Mouse (Mus musculus) liver, embryonic 14.5 days (tissue): Measurements from ENCODE around the gene Tmem104. TPM values are rescaled to one million over a fixed set of nuclear protein-coding genes. Genes with fewer than 3 reads are reported as not detected.

Experiments used
- ATAC-seq: fragments of 200-750 bp; cut with Nextera tagmentation; 2 replicates; pipeline ENCODE4 v1.8.0; 2017; ENCODE audit warnings: moderate number of reproducible peaks, mild to moderate bottlenecking, moderate library complexity; ENCODE audit not compliant: insufficient read depth
- DNase-seq, 3 experiments: peaks; one replicate each; pipeline ENCODE4 v3.0.0-alpha.2; 2012 to 2013; ENCODE audit warnings: low read depth in 3 of 3, low spot score in 3 of 3
- H3K27ac ChIP-seq: fragments of 300-500 bp; sonication (generic); 2 replicates; pipeline ENCODE4 v1.5.1; 2014; ENCODE audit warnings: moderate library complexity, mild to moderate bottlenecking, control low read depth, inconsistent platforms
- H3K27me3 ChIP-seq: fragments of 300-500 bp; sonication (generic); 2 replicates; pipeline ENCODE4 v1.6.1; 2014; ENCODE audit warnings: mild to moderate bottlenecking, low read length, moderate library complexity; ENCODE audit not compliant: control insufficient read depth, insufficient read depth
- H3K36me3 ChIP-seq: fragments of 300-500 bp; sonication (generic); replicated peaks from 2 replicates; pipeline ENCODE4 v1.6.1; 2014; ENCODE audit warnings: low read depth; ENCODE audit not compliant: control insufficient read depth, insufficient read depth
- H3K4me1 ChIP-seq, 2 experiments: fragments of 200-500 bp in 1 of 2; fragments of 300-500 bp in 1 of 2; sonication (generic) in 1 of 2; replicated peaks; 2 replicates each; pipeline ENCODE4 v1.6.1; 2012 to 2014; ENCODE audit warnings: antibody characterized with exemption in 1 of 2, inconsistent platforms in 1 of 2, low read length in 1 of 2; ENCODE audit not compliant: control insufficient read depth in 2 of 2, insufficient read depth in 2 of 2
- H3K4me2 ChIP-seq: fragments of 300-500 bp; sonication (generic); 2 replicates; pipeline ENCODE4 v1.6.1; 2014; ENCODE audit warnings: low read depth, mild to moderate bottlenecking, control low read depth, moderate library complexity
- H3K4me3 ChIP-seq, 2 experiments: fragments of 200-500 bp in 1 of 2; fragments of 300-500 bp in 1 of 2; sonication (generic) in 1 of 2; 2 replicates each; pipeline ENCODE4 v1.5.1; 2012 to 2014; ENCODE audit warnings: low read depth in 2 of 2, low read length in 2 of 2, mild to moderate bottlenecking in 2 of 2, control low read depth in 1 of 2, inconsistent platforms in 1 of 2, moderate library complexity in 1 of 2; ENCODE audit not compliant: insufficient read depth in 1 of 2
- H3K9ac ChIP-seq: fragments of 300-500 bp; sonication (generic); replicated peaks from 2 replicates; pipeline ENCODE4 v1.6.1; 2014; ENCODE audit warnings: mild to moderate bottlenecking, control low read depth, moderate library complexity
- H3K9me3 ChIP-seq: fragments of 300-500 bp; sonication (generic); 2 replicates; pipeline ENCODE4 v1.6.1; 2016; ENCODE audit warnings: low read length, mixed read lengths; ENCODE audit not compliant: control insufficient read depth
- CTCF ChIP-seq: IDR thresholded peaks from 2 replicates; pipeline ENCODE4 v1.5.1; 2016; ENCODE audit warnings: antibody characterized with exemption, low read depth, control low read depth
- EP300 ChIP-seq: IDR thresholded peaks from 2 replicates; pipeline ENCODE4 v1.6.1; 2016; ENCODE audit warnings: antibody characterized with exemption, low read depth
- WGBS: fragments of 180-500 bp; shearing (Covaris S2); extraction: QIAGEN DNeasy Blood & Tissue Kit; methylation state at CpG from one replicate; pipeline ENCODE4 v1.1.7; 2014; ENCODE audit not compliant: insufficient replicate concordance; 5-methylcytosine and 5-hydroxymethylcytosine counted together
- polyA plus RNA-seq, 2 experiments: library from polyadenylated mRNA; depleted of rRNA in 1 of 2; stranded (reverse) in 1 of 2; unstranded in 1 of 2; fragments of >200 nt; fragmentation: Nextera tagmentation in 1 of 2; extraction: Ambion mirVana in 1 of 2; gene quantifications; 2 replicates each; pipeline versions ENCODE4 v1.2.1 to v1.2.3; 2012 to 2014

Tmem104 gene
- polyA plus RNA-seq, 2 experiments = 1.7 to 4.0 TPM

DNA sequence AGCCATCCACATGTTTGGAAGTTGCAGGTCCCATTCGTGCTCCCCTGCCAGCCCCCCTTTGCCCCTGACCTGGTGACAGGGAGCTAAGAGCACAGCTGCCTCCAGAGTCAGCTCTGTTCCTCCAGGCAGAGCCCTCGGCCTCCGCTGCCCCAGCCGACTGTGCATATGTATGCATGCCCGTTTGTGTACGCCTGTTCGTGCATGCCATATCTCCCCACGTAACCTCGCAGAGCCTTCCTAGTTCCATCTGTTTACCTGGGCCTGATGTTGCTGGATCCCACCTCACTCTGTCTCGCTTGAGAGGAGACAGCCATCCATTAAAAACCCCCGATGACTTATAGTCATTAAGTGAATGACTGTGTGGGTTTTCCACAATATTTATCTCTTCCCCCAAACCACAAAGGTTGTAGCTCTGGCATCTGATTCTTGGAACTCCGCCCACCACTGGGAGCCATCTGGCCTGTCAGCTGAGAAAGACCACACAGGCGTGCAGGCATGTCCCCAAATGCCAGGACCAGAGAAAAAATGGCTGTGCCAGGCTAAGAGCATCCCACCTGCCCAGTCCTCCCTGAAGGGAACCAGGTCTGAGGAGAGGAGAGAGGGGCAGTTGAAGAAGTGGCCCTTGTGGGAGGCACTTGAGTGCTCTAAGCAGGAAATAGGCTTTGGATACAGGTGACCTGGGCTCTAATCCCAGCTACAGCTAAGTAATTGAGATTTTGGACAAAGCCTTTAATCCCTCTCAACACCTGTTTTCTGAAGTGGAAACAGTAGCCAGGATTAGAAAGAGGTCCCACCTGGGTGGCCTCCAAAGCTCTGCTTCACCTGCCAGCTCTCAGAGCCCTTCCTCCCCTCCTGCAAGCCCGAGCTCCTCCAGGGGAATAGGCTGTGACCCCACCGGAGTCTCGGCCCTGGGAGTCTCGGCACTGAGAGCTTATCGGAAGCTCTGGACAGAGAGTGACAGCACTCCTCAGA, 30.4 kb downstream of the Tmem104 start:
- H3K36me3 ChIP-seq = no peaks in the 10 kb centered on the region
- TF ChIP-seq EP300 = no peak
- no peak for TF ChIP-seq CTCF
- no peaks in the 10 kb centered on the region for H3K9me3 ChIP-seq
- H3K4me3 ChIP-seq = no peak overlapping the region
- H3K4me2 ChIP-seq = no peak overlapping the region
- peaks cover 0 to 11% of the 10 kb centered on the region in 2 experiments; a peak in 2 of 4 replicates for H3K4me1 ChIP-seq
- 45% methylated on average over 18 of the region's 18 CpGs for WGBS
- ATAC-seq (no peak), DNase-seq (no peak)
- H3K9ac ChIP-seq = no peak overlapping the region
- H3K27ac ChIP-seq = no peak overlapping the region
- H3K27me3 ChIP-seq = no peaks in the 10 kb centered on the region

DNA sequence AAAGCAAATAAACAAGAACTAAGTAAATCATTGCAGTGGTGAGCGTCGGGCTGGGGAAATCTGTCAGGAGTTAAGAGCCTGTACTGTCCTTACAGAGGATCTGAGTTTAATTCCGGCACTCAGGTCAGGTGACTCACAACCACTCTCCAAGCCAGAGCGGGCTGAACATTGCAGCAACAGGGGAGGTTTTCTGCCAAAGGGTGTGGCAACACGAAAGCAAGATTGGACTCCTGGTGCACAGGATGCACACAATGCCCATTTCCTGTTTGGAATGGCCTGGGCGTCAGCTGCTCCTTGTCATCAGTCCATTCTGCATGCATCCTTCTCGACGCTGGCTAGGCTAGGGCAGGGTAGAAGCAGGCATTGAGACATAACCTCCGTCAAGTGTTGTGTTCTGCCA, 32.0 kb downstream of the Tmem104 start:
- Histone ChIP-seq H3K27me3 (no peaks in the 10 kb centered on the region), H3K4me1 (peaks cover 0 to 11% of the 10 kb centered on the region in 2 experiments; a peak in 2 of 4 replicates), H3K4me2 (no peak overlapping the region), H3K36me3 (no peaks in the 10 kb centered on the region), H3K27ac (no peak overlapping the region), H3K9me3 (no peaks in the 10 kb centered on the region), H3K4me3 (no peak overlapping the region), H3K9ac (no peak overlapping the region)
- 45% methylated on average over 9 of the region's 9 CpGs for WGBS
- TF ChIP-seq CTCF = no peak
- no peak for TF ChIP-seq EP300
- no peak for DNase-seq
- ATAC-seq = no peak

GRCm38 (mm10) chr11:115219685-115220084, 32.4 kb downstream of the Tmem104 start:
- peaks cover 0 to 11% of the 10 kb centered on the region in 2 experiments; a peak in 2 of 4 replicates for H3K4me1 ChIP-seq
- H3K4me2 ChIP-seq = no peak overlapping the region
- H3K9ac ChIP-seq = no peak overlapping the region
- H3K36me3 ChIP-seq = no peaks in the 10 kb centered on the region
- DNase-seq (no peak), ATAC-seq (no peak)
- H3K27me3 ChIP-seq = no peaks in the 10 kb centered on the region
- no peaks in the 10 kb centered on the region for H3K9me3 ChIP-seq
- TF ChIP-seq CTCF (no peak), EP300 (no peak)
- H3K27ac ChIP-seq = no peak overlapping the region
- H3K4me3 ChIP-seq = no peak overlapping the region
- WGBS = 62% methylated on average over 10 of the region's 10 CpGs

DNA sequence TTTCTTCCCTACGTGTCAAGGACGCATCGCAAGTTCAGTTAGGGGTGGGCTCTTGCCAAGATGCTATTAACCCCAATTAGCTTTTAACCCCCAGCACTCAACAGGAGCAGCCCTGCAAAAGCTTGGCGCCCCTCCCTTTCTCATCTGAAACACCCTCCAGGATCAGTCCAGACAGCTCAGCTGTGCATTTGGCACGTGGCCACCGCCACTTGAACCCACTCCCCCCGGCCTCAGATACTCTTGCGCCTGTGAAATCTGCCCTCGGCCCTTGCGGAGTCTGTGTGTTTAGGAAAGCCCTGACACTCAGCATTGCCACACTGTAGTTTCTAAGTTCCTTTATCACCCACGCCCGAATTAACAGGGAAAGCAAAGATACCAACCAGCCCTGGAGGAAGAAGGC, 34.8 kb downstream of the Tmem104 start:
- H3K9me3 ChIP-seq = no peaks in the 10 kb centered on the region
- 67% methylated on average over 12 of the region's 12 CpGs for whole genome bisulfite sequencing
- TF ChIP-seq CTCF (no peak), EP300 (no peak)
- H3K9ac ChIP-seq = no peak overlapping the region
- H3K4me1 ChIP-seq = peaks cover 0 to 13% of the 10 kb centered on the region in 2 experiments; a peak in 2 of 4 replicates
- H3K27me3 ChIP-seq = no peaks in the 10 kb centered on the region
- no peak overlapping the region for H3K27ac ChIP-seq
- H3K4me2 ChIP-seq = no peak overlapping the region
- DNase-seq = no peak
- ATAC-seq = no peak
- no peak overlapping the region for H3K4me3 ChIP-seq
- H3K36me3 ChIP-seq = no peaks in the 10 kb centered on the region

- WGBS = 50% methylated on average over 5 of the region's 5 CpGs
- no peaks in the 10 kb centered on the region for H3K27me3 ChIP-seq
- TF ChIP-seq EP300 (no peak), CTCF (no peak)
- no peak overlapping the region for H3K9ac ChIP-seq
- no peak overlapping the region for H3K27ac ChIP-seq
- H3K36me3 ChIP-seq = no peaks in the 10 kb centered on the region
- H3K4me3 ChIP-seq = no peak overlapping the region
- DNase-seq (no peak), ATAC-seq (no peak)
- no peak overlapping the region for H3K4me2 ChIP-seq
- H3K4me1 ChIP-seq = peaks cover 0 to 13% of the 10 kb centered on the region in 2 experiments; a peak in 2 of 4 replicates
- H3K9me3 ChIP-seq = no peaks in the 10 kb centered on the region
These were observed 35.3 kb downstream of the Tmem104 start for GRCm38 (mm10) chr11:115222570-115222969.
